Mouse (Mus musculus) adrenal gland, postnatal 25 days (tissue): ENCODE results near the gene Fxyd5. TPM values are rescaled to one million over a fixed set of nuclear protein-coding genes. Genes with fewer than 3 reads are reported as not detected.
A peak's percentile ranks its signal among the peaks of the same experiment; 100 is the strongest.

ENCODE experiments used
- DNase-seq: peaks from one replicate; pipeline ENCODE4 v3.0.0; 2021; ENCODE audit warnings: mixed read lengths
- total RNA-seq: library from RNA; stranded (reverse); gene quantifications from 2 replicates; pipeline ENCODE4 v1.2.3, GENCODE M21; 2021

The Fxyd5 gene
- total RNA-seq, 1 experiment from 2014 or later: 36.5 TPM

GRCm38 (mm10) chr7:31040281-31041022, 1.8 kb downstream of the Fxyd5 start:
- DNase-seq: no peak

- DNase-seq: no peak
Measured at GRCm38 (mm10) chr7:31039011-31039410, 3.3 kb downstream of the Fxyd5 start.

DNA sequence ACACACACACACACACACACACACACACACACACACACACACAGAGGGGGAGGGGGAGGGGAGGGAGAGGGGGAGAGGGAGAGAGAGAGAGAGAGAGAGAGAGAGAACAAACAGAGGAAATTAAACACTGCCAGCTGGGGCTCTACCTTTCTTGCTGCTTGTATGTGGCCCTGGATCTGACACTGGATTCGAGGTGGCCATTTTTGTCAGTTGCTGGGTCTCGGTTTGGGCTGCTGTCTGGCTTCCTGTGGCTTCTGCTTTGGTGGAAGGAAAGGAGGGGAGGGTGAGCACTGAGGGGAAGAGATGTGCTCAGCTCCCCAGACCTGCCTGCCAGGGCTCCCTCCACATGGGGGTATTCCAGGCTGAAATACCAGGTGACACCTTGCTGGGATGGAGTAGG, 4.6 kb downstream of the Fxyd5 start:
- no peak for DNase-seq

DNA sequence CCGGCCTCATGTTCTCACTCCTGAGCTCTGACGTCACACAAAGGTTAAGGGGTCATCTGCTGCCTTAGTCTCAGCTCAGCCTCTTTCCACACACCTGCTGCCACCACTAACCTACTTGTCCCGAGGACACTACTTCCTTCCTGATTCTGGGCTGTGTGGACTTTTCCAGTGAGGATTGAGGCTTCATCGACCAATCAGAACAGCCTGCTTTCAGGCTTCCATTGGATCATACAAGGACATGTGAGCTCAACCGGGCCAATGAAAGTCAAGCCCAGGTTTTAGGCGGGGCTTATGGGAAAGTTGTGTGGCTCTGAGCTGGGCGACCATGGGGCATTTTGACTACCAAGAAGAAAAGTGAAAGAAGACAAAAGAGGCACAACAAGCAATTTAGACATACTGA, 5.4 kb downstream of the Fxyd5 start:
- DNase-seq: no peak

- no peak for DNase-seq
Measured at GRCm38 (mm10) chr7:31035291-31035690, 7.0 kb downstream of the Fxyd5 start.

DNA sequence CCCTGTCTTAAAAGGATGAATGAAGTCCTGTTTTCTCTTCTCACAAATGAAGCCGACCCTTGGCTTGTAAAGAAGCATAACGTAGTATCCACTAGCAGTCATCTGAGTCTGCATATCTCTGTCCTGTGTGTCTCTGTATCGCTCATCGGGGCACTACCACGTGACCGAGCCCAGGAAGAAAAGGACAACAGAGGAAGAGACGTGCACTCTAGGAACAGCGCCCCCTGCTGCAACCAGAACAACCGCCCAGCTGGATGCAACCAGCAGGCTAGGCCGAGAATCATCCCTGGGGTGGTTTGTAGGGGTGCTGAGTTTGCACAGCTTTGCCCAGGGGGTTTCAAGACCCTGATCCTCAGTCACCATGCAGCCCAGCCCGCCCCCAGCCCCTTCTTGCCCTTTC, 7.5 kb downstream of the Fxyd5 start:
- no peak for DNase-seq

DNA sequence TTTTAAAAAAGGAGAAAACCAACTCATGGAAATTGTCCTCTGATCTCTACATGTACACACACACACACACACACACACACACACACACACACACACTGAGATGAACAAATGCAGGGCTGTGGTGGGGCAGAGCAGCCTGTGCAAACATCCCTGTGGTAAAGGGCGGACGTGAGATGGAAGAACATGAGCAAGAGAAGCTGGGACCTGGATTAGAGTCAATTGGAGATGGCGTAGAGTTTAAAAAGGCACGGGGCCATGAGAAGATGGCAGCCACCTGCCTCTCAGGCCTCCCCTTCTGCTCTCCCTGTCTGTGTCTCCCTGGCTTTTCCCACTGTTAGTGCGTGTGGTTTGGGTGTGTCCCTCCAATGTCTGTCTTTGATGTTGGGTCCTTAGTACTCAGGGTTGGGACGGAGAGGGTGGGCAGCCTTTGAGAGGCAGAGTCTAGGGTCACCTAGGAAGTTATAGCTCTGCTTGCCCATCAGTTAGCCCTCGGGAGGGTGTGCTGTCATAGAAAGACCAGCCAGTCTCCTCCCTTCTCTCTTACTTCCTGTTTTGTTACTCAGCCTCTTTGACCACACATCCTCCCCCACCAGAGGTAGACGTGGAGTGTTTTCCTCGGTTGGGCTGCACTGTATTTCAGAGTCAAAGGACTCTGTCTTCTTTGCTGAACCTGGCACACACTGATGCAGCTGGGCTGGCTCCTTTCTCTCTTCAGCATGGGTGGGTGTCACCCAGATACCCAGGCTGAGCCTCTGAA, 8.7 kb downstream of the Fxyd5 start:
- no peak for DNase-seq

- DNase-seq: no peak
Measured at GRCm38 (mm10) chr7:31031731-31032130, 10.6 kb downstream of the Fxyd5 start.

DNA sequence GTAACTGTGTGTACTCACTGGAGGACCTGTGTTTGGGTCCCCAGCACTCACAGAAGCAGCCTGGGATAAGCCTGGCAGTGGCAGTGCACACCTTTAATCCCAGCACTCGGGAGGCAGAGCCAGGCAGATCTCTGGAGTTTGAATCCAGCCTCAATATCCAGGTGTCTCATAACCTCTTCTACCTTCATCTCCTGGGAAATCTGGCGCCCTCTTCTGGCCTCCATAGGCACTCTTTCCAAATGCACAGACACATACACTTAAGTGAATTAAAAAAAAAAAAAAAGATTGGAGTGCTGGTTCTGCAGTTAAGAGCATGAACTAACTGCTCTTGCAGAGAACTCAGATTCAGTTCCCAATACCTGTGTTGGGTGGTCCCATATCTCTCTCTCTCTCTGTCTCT, 11.6 kb downstream of the Fxyd5 start:
- DNase-seq: no peak

GRCm38 (mm10) chr7:31028609-31029008, 13.7 kb downstream of the Fxyd5 start:
- no peak for DNase-seq

DNA sequence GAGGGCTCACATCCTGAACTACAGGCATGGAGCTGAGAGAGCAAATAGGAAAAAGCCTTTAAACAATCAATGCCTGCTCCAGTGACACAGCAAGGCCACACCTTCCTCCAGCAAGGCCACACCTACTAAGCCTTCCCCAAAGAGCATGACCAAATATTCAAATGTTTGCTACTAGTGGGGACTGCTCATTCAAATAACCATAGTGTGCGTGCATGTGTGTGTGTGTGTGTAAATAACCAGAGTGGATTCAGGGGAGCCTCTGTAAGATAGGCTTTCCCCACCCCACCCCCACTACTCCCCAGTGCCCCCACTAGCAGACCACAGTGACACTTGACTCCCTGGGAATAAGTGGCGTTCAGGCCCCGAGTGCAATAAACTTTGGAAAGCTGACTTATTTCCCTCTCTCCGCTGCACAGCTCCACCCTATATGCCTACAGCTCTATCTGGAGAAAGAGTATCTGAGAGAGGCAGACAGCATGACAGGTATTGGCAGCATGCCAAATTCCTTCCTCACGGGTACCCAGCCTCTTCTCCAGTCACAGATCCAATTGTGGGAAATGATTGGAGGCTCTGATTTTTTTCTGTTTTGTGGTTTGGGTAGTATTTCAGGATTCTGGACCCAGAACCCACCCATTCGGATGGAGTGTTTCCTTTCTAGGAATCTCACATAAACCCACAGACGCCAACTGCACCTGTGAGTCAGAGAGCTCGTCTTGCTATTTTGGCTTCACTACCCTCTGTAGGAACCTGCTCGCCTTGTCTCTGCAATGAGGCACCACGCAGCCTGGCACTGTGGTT, 25.0 kb downstream of the Fxyd5 start:
- DNase-seq: peak; percentile 19

GRCm38 (mm10) chr7:31012971-31013370, 29.3 kb downstream of the Fxyd5 start:
- DNase-seq: no peak

- no peak for DNase-seq
Measured at GRCm38 (mm10) chr7:31008889-31009288, 33.4 kb downstream of the Fxyd5 start.

GRCm38 (mm10) chr7:31008175-31008574, 34.1 kb downstream of the Fxyd5 start:
- DNase-seq: no peak

DNA sequence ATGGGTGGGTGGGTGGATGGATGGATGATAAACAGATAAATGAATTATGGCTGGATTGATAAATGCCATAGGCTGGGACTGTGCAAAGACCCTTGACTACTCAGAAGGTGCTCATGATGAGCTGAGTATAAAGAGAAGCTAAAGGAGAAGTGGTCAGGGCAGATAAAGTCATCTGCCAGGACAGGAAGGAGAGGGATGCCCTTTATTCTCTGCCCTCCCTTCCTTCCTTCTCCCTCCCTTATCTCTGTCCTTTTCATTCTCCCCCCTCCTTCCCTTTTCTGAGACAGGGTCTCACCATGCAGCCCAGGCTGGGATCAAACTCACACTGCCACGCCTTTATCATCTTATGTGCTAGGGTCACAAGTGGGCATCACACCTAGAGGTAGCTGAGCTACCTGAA, 34.5 kb downstream of the Fxyd5 start:
- DNase-seq: no peak

DNA sequence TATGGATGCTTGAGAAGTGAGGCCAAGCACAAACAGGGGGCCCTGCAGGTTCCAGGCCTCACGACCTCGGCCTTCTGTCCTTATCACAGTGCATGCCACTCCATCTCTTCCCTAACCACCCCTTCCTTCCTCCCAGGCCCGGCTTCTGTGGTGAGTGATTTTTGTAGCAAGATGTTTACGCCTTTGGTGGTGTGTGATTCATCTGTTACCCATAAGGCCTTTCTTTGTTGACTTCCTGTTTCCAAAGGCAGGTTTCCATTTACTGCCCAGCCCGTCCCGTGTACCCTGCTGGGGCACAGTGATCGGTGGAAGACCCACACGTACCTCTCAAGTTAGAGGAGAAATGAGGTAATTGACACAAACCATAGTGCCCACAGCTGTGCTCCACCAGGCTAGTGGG, 39.6 kb downstream of the Fxyd5 start:
- no peak for DNase-seq

- DNase-seq: peak; percentile 56
Measured at GRCm38 (mm10) chr7:31000505-31001020, 41.7 kb downstream of the Fxyd5 start.

DNA sequence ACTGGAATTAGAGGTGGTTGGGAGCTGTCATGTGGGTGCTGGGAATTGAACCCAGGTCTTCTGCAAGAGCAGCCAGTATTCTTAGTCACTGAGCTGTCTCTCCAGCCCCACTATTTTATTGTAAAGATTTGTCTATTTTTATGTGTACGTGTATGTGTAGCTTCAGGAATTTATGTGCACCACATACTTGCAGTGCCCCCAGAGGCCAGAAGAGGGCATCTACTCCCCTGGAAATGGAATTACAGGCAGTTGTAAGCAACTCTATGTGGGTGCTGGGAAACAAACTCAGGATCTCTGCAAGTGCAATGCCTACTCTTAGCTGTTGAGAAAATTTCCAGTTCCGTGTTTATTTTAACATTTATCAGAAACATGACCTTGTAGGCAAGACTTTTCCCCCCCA, 45.8 kb downstream of the Fxyd5 start:
- no peak for DNase-seq

- no peak for DNase-seq
Measured at GRCm38 (mm10) chr7:30993986-30994385, 48.3 kb downstream of the Fxyd5 start.

DNA sequence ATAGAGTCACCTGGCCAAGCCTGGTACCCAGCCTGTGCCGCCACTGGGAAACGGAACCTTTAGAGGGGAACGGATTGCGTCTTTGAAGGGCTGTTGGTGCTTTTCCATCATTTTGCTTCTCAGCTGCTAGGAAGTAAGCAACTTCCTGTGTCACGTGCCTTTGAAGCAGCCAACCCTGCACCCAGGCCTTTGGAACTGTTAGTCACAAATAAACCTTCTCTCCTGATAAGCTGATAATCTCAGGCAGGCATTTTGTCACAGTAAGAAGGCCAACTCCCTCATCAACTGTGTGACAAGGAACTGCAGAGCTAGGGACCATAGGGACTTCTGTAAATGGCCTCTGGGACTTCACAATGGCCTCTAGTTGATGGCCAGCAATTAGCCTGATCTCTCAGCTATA, 50.1 kb downstream of the Fxyd5 start:
- no peak for DNase-seq

GRCm38 (mm10) chr7:30988519-30989162, 53.6 kb downstream of the Fxyd5 start:
- no peak for DNase-seq

GRCm38 (mm10) chr7:30985357-30985756, 56.9 kb downstream of the Fxyd5 start:
- no peak for DNase-seq
